Mouse (Mus musculus): ENCODE measurements around the gene Lamb1. TPM values are rescaled to one million over a fixed set of nuclear protein-coding genes. Genes with fewer than 3 reads are reported as not detected.

Gene Lamb1
- total RNA-seq, 1 experiment = 232 TPM

GRCm38 (mm10) chr12:31311671-31312265 lies 46.7 kb downstream of the Lamb1 start:
- Histone ChIP-seq H3K36me3 (ENCODE audit: control insufficient read depth, insufficient read depth, low read length, poor library complexity, severe bottlenecking) (peaks cover 28% of the 10 kb centered on the region; the same call in 1 of the 2 replicates), H3K9me3 (ENCODE audit: control insufficient read depth, insufficient read depth, low read depth, low read length) (no peaks in the 10 kb centered on the region)
- in situ Hi-C loops (cut with MboI; ENCODE audit: low sequenced_read_pairs in 2 of 2, unreplicated experiment in 2 of 2) = no loop called here

GRCm38 (mm10) chr12:31312281-31312680 lies 47.2 kb downstream of the Lamb1 start:
- no peak for TF ChIP-seq CHD2 (IDR thresholded peaks at IDR 0.05; ENCODE audit: low read depth, low read length)
- no peak for TF ChIP-seq HCFC1 (IDR thresholded peaks at IDR 0.05; ENCODE audit: borderline replicate concordance, insufficient read depth, low read length)
- no peak for TF ChIP-seq ZC3H11A (IDR thresholded peaks at IDR 0.05; ENCODE audit: borderline replicate concordance, low read depth, low read length)
- no peak for TF ChIP-seq ZNF384 (IDR thresholded peaks at IDR 0.05; ENCODE audit: low read depth, low read length)
- TF ChIP-seq MAFK (IDR thresholded peaks at IDR 0.05; ENCODE audit: insufficient read depth, low read depth, low read length) = no peak
- Histone ChIP-seq H3K4me1 (ENCODE audit: control insufficient read depth in 2 of 2, insufficient read depth in 2 of 2, low read length in 2 of 2, poor library complexity in 1 of 2) (no peaks in the 10 kb centered on the region), H3K9ac (ENCODE audit: insufficient read depth, low read depth, low read length, poor library complexity, severe bottlenecking) (no peak overlapping the region), H3K36me3 (ENCODE audit: control insufficient read depth, insufficient read depth, low read length, poor library complexity, severe bottlenecking) (peaks cover 24% of the 10 kb centered on the region; the same call in 1 of the 2 replicates), H3K27ac (ENCODE audit: insufficient read depth, low read depth, low read length, poor library complexity, severe bottlenecking) (no peak overlapping the region), H3K9me3 (ENCODE audit: control insufficient read depth, insufficient read depth, low read depth, low read length) (no peaks in the 10 kb centered on the region), H3K4me3 (ENCODE audit: insufficient read depth in 1 of 2, low read depth in 1 of 2, low read length in 2 of 2, poor library complexity in 1 of 2, severe bottlenecking in 1 of 2) (no peak overlapping the region)
- no peak for DNase-seq (ENCODE audit: low read depth, low spot score)
- in situ Hi-C loops (cut with MboI; ENCODE audit: low sequenced_read_pairs in 2 of 2, unreplicated experiment in 2 of 2) = no loop called here

More at GRCm38 (mm10) chr12:31311671-31312265, 46.7 kb downstream of the Lamb1 start:
- DNase-seq (ENCODE audit: low read depth, low spot score) = no peak
- H3K4me3 ChIP-seq (ENCODE audit: insufficient read depth in 1 of 2, low read depth in 1 of 2, low read length in 2 of 2, poor library complexity in 1 of 2, severe bottlenecking in 1 of 2) = no peak overlapping the region
- H3K9ac ChIP-seq (ENCODE audit: insufficient read depth, low read depth, low read length, poor library complexity, severe bottlenecking) = no peak overlapping the region
- H3K27ac ChIP-seq (ENCODE audit: insufficient read depth, low read depth, low read length, poor library complexity, severe bottlenecking) = no peak overlapping the region
- TF ChIP-seq ZNF384 (IDR thresholded peaks at IDR 0.05; ENCODE audit: low read depth, low read length) (no peak), MAFK (IDR thresholded peaks at IDR 0.05; ENCODE audit: insufficient read depth, low read depth, low read length) (no peak), CHD2 (IDR thresholded peaks at IDR 0.05; ENCODE audit: low read depth, low read length) (no peak), HCFC1 (IDR thresholded peaks at IDR 0.05; ENCODE audit: borderline replicate concordance, insufficient read depth, low read length) (no peak), ZC3H11A (IDR thresholded peaks at IDR 0.05; ENCODE audit: borderline replicate concordance, low read depth, low read length) (no peak)
- H3K4me1 ChIP-seq (ENCODE audit: control insufficient read depth in 2 of 2, insufficient read depth in 2 of 2, low read length in 2 of 2, poor library complexity in 1 of 2) = no peaks in the 10 kb centered on the region

GRCm38 (mm10) chr12:31313136-31313535 lies 48.1 kb downstream of the Lamb1 start:
- H3K4me3 ChIP-seq (ENCODE audit: insufficient read depth in 1 of 2, low read depth in 1 of 2, low read length in 2 of 2, poor library complexity in 1 of 2, severe bottlenecking in 1 of 2) = no peak overlapping the region
- in situ Hi-C loops (cut with MboI; ENCODE audit: low sequenced_read_pairs in 2 of 2, unreplicated experiment in 2 of 2) = no loop called here
- no peak overlapping the region for H3K9ac ChIP-seq (ENCODE audit: insufficient read depth, low read depth, low read length, poor library complexity, severe bottlenecking)
- no peak for DNase-seq (ENCODE audit: low read depth, low spot score)
- TF ChIP-seq ZNF384 (IDR thresholded peaks at IDR 0.05; ENCODE audit: low read depth, low read length) (no peak), MAFK (IDR thresholded peaks at IDR 0.05; ENCODE audit: insufficient read depth, low read depth, low read length) (no peak), CHD2 (IDR thresholded peaks at IDR 0.05; ENCODE audit: low read depth, low read length) (no peak), ZC3H11A (IDR thresholded peaks at IDR 0.05; ENCODE audit: borderline replicate concordance, low read depth, low read length) (no peak), HCFC1 (IDR thresholded peaks at IDR 0.05; ENCODE audit: borderline replicate concordance, insufficient read depth, low read length) (no peak)
- no peak overlapping the region for H3K27ac ChIP-seq (ENCODE audit: insufficient read depth, low read depth, low read length, poor library complexity, severe bottlenecking)
- no peaks in the 10 kb centered on the region for H3K4me1 ChIP-seq (ENCODE audit: control insufficient read depth in 2 of 2, insufficient read depth in 2 of 2, low read length in 2 of 2, poor library complexity in 1 of 2)
- H3K9me3 ChIP-seq (ENCODE audit: control insufficient read depth, insufficient read depth, low read depth, low read length) = no peaks in the 10 kb centered on the region
- peaks cover 22% of the 10 kb centered on the region; the same call in 1 of the 2 replicates for H3K36me3 ChIP-seq (ENCODE audit: control insufficient read depth, insufficient read depth, low read length, poor library complexity, severe bottlenecking)

GRCm38 (mm10) chr12:31314310-31314709 lies 49.3 kb downstream of the Lamb1 start:
- no peak overlapping the region for H3K4me3 ChIP-seq (ENCODE audit: insufficient read depth in 1 of 2, low read depth in 1 of 2, low read length in 2 of 2, poor library complexity in 1 of 2, severe bottlenecking in 1 of 2)
- no peak for TF ChIP-seq HCFC1 (IDR thresholded peaks at IDR 0.05; ENCODE audit: borderline replicate concordance, insufficient read depth, low read length)
- no peak for TF ChIP-seq CHD2 (IDR thresholded peaks at IDR 0.05; ENCODE audit: low read depth, low read length)
- TF ChIP-seq MAFK (IDR thresholded peaks at IDR 0.05; ENCODE audit: insufficient read depth, low read depth, low read length) = no peak
- TF ChIP-seq ZNF384 (IDR thresholded peaks at IDR 0.05; ENCODE audit: low read depth, low read length) = no peak
- no peak for TF ChIP-seq ZC3H11A (IDR thresholded peaks at IDR 0.05; ENCODE audit: borderline replicate concordance, low read depth, low read length)
- H3K27ac ChIP-seq (ENCODE audit: insufficient read depth, low read depth, low read length, poor library complexity, severe bottlenecking) = no peak overlapping the region
- in situ Hi-C loops (cut with MboI; ENCODE audit: low sequenced_read_pairs in 2 of 2, unreplicated experiment in 2 of 2) = no loop called here
- DNase-seq (ENCODE audit: low read depth, low spot score) = no peak
- H3K9me3 ChIP-seq (ENCODE audit: control insufficient read depth, insufficient read depth, low read depth, low read length) = no peaks in the 10 kb centered on the region
- no peak overlapping the region for H3K9ac ChIP-seq (ENCODE audit: insufficient read depth, low read depth, low read length, poor library complexity, severe bottlenecking)
- H3K36me3 ChIP-seq (ENCODE audit: control insufficient read depth, insufficient read depth, low read length, poor library complexity, severe bottlenecking) = peaks cover 22% of the 10 kb centered on the region
- no peaks in the 10 kb centered on the region for H3K4me1 ChIP-seq (ENCODE audit: control insufficient read depth in 2 of 2, insufficient read depth in 2 of 2, low read length in 2 of 2, poor library complexity in 1 of 2)

Data from ES-E14 (cell line).